Mouse (Mus musculus): ENCODE data around the gene Trmt61a.
"Not testable (repeated sequence)": the region's sequence is repeated elsewhere in the genome, so short reads cannot be mapped to it uniquely, and the experiment has no call there.

Gene Trmt61a

GRCm38 (mm10) chr12:111699542-111699941, 21.6 kb downstream of the Trmt61a start:
- no peak for DNase-seq

DNA sequence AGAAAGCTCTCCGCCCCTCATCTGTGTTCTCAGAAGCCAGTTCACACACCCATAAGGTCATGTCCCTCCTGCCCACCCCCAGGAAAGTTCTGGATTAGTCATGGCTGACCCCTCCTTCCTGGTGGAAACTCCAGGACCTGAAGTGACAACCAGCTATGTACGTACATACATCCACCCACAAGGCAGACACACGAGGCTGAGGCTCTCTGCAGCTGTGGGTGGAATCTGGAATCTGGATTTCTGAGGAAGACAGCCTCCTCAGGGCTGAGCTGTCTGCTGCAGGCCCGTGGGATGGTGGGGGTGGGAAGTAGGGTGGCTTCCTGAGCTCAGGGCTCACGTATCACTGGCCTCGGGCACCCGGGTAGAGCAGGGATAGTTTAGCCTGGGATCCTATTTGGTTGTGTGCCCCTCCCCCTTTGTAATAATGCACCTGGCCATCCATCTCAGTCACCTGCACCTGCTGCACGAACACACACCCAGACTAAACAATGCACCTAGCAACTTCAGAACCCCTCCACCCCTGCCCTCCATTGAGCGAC, 23.1 kb downstream of the Trmt61a start:
- DNase-seq = no peak

DNA sequence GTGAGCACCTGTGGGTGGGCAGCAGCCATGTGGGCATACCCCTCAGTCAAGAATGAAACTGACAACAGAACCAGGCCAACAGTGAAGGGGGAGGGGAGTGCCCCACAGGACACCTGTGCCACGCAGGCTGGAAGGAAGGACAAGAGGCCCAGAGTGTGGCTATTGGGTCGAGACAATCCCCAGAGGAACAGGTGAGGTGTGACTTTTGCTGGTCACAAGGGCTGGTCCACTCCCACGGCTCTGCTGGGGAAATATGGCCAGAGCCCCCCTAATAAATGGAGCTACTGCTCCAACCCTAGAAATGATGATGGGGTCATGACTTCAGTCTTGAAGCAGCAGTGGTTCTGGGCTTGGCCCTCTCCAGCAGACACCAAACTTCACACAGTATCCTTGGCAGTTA, 25.4 kb downstream of the Trmt61a start:
- no peak for DNase-seq

DNA sequence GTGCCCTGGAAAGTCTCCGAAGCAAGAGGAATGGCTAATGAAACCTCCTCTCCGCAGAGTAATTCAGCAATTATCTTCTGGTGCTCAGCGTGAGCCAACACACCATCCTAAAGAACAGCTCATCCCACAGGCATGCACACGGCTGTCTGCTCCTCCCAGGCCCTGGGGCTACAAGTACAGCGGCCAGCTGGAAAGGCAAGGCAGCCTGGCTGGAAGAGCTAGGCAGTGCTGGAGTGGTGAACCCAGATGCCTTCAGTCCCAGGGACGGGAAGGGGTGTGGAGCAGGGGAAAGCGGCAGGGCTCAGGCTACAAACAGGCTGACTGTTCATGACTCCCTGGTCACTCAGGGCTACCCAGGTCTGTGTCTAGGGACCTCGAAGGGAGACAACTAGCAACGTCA, 26.7 kb downstream of the Trmt61a start:
- no peak for DNase-seq

- DNase-seq = no peak
These were observed 27.5 kb downstream of the Trmt61a start for GRCm38 (mm10) chr12:111705186-111705973.

DNA sequence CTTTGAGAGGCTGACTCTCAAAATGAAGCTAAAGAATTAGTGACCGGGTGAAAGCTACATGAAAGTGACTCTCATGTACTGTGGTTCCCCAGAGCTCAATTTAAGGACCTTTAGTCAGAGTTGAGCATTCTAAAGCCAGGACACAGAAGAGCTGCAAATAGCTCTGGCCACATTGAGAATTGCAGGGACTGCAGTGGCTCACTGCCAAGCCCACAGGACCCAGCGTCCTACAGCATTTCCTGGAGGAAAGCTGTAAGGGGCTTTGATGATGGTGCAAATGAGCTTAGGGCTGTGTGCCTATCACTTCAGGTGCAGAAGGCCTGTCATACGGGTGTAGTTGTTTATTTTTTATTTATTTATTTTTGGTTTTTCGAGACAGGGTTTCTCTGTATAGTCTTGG, 30.3 kb downstream of the Trmt61a start:
- no peak for DNase-seq

- no peak for DNase-seq
These were observed 32.2 kb downstream of the Trmt61a start for GRCm38 (mm10) chr12:111710091-111710490.

DNA sequence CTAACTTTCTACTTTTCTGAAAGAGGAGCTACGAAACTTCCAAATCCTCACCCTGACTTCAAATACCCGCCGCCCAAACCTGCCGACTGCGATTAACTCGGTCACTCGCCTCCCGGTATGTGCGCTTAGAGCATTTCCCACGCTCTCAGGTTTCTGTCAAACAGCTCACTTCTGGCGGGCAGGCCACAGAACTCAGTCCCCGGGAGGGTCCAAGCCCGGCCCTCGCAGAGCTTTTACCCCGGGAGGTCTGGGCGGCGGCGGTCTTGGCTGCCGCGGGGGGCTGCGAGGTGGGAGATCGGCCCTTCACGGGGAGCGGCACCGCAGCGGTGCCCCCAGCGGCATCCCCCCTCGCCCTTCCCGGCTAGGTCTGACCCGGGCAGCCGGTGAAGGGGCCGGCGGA, 34.6 kb downstream of the Trmt61a start:
- DNase-seq = peak in 1 of 2 experiments; percentile 26

GRCm38 (mm10) chr12:111713004-111713651, 35.2 kb downstream of the Trmt61a start, which contains the start of the genes Bag5 and Apopt1:
Bag5 (minus strand) TSS chr12:111713257.
Apopt1 (plus strand) TSS chr12:111713261.
- DNase-seq = peak; percentile 94 to 95

DNA sequence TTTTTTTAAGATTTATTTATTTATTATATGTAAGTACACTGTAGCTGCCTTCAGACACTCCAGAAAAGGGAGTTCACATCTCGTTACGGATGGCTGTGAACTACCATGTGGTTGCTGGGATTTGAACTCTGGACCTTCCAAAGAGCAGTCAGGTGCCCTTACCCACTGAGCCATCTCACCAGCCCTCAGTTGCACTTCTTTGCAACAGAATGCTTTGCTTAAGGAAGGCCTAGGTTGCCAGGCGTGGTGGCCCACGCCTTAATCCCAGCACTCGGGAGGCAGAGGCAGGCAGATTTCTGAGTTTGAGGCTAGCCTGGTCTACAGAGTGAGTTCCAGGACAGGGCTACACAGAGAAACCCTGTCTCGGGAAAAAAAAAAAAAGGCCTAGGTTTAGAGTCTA, 36.0 kb downstream of the Trmt61a start:
- not testable (repeated sequence) for DNase-seq

DNA sequence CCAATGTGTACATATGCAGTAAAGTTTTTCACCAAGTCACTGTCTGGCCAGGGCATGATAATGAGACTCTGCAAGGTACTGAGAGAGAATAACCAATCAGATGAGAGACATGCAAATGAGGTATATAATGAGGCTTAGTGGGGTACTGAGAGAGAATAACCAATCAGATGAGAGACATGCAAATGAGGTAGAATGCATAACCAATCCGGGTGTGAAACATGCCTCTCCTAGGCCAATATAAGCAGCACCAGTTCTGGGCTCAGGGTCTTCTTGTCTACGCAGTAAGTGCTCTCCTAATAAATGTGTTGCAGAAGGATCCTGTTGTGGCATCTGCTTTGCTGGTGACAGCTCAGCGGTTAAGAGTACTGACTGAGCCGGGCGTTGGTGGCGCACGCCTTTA, 38.6 kb downstream of the Trmt61a start:
- DNase-seq = no peak

DNA sequence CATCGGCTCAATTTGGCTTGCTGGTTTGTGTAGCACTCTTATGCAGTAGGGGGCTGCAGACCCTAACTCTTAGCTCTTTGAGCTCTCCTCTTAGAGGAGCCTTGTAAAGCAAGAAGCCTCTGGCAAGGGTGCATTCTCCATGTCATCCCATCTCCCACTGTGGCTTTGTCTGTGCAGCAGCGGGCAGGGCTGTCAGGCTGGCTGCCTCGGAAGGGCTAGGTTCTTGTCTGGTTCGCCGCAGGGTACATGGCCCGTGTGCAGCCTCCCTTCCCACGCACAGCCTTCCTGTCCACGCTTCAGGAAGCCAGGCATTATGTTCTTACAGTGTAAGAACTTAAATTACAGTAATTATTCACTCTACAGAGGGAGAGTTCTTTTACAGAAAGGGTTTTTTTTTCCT, 40.8 kb downstream of the Trmt61a start:
- DNase-seq = peak; percentile 70 to 71

GRCm38 (mm10) chr12:111720222-111720621, 42.3 kb downstream of the Trmt61a start:
- no peak for DNase-seq

GRCm38 (mm10) chr12:111722654-111723053, 44.7 kb downstream of the Trmt61a start:
- DNase-seq = peak; percentile 77 to 79

DNA sequence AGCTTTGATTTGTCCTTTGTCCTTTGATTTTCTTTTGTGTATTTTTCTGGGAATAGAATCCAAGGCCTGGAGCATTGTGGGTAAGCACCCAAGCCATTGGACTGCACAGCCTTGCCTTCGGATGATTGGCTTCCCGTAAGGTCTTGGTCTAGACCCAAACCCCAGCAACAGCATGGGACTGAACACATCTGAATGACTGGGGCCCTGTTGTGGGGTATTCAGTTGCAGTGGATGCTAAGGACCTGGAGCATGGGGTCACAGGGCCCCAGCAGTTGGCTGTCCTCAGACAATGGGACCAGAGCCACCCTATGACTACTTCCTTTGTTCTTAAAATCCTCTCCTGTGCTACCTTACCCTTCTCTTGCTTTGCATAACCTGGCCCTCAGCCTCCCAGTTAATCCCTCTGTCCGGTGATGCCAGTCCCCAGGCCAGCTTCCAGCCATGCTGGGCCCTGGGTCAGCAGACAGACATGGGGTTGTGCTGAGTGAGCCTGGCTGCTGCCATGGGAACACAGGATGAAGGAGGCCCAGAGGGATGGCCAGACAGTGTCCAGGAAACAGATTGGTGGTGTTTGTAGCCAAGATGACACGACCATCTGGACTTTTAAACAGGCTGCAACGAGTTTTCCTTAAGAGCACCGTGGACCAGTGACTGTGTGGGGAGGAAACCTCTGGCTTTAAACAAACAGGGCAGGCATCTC, 46.9 kb downstream of the Trmt61a start:
- DNase-seq = peak; percentile 71 to 79

- DNase-seq = peak in 1 of 2 experiments; percentile 48
These were observed 47.6 kb downstream of the Trmt61a start for GRCm38 (mm10) chr12:111725338-111726121.

GRCm38 (mm10) chr12:111726122-111726463, 48.2 kb downstream of the Trmt61a start:
- DNase-seq = peak in 1 of 2 experiments; percentile 34

GRCm38 (mm10) chr12:111727956-111728355, 50.1 kb downstream of the Trmt61a start:
- DNase-seq = no peak

GRCm38 (mm10) chr12:111731822-111732807, 54.2 kb downstream of the Trmt61a start:
- DNase-seq = peak; percentile 93 to 95

- peak in 1 of 2 experiments; percentile 23 for DNase-seq
These were observed 55.0 kb downstream of the Trmt61a start for GRCm38 (mm10) chr12:111732921-111733320.

Measured in cerebellum, postnatal 36 days (tissue).